Mouse (Mus musculus): ENCODE measurements around the gene Gm20661. TPM values are rescaled to one million over a fixed set of nuclear protein-coding genes. Genes with fewer than 3 reads are reported as not detected.

The Gm20661 gene
- polyA plus RNA-seq, 1 experiment from 2014 or later: 0.66 TPM

DNA sequence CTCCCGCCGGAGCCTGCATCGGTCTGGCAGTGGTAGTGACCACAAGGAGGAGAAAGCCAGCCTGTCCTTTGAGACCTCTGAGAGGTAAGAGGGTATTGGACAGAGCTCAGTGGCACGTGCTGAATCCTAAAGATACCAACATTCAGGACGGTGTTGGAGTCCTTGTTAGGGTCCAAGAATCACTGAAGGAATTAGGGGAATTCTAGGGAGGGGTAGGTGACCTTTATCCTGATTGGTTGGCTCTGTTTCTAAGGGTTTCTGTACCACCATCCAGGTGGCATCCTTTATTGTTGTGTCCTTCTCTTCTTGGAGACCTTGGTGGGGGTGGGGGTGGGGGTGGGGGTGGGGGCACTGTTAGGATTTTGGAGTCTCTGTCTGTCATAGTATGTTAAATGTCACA lies 49.3 kb downstream of the Gm20661 start:
- Histone ChIP-seq H3K27ac (replicated peaks) (no peak overlapping the region), H3K9me3 (replicated peaks) (no peaks in the 10 kb centered on the region), H3K4me2 (no peak overlapping the region), H3K9ac (no peak overlapping the region), H3K4me1 (replicated peaks) (no peaks in the 10 kb centered on the region), H3K4me3 (replicated peaks) (no peak overlapping the region), H3K36me3 (replicated peaks) (peaks cover 86% of the 10 kb centered on the region), H3K27me3 (no peaks in the 10 kb centered on the region)
- no peak for ATAC-seq (ENCODE audit: insufficient read depth)
- 93% methylated on average over 5 of the region's 5 CpGs for WGBS (ENCODE audit: insufficient replicate concordance)

DNA sequence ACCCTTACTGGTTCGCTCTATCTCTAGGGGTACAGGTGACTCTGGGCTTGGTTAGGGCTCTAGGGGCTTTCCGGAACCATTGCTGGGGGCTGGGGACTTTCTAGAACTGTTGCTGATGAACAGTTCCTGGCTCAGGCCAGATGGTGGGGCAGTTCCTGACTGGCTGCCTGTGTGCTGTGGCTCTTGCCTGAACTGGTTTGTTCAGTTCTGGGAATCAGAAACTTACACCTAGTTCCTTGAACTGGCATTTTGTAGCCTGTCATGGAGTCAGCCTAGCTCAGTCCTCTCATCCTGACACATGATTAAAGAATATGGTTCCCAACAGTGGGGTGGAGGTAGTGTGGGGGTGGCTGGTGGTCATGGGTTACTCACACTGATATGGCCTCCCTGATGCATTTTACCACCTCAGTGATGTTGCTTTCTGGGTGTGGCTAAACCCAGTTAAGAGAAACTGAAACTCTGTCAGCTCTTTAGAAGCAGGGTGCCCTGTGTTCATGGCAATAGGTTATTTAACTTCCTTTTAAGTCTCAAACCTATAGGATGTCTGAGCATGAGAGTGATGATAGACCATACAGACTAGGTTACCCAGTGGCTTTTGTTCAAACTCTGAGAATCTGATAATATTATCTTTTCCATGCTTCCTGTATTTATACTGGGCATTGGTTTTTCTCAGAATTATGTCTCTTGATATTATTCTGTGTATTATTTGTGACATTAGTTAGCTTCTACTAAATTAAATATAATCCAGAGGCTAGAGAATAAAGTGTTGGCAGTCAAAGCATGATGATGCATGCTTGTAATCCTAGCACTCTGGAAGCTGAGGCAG lies 52.7 kb downstream of the Gm20661 start:
- no peak for ATAC-seq (ENCODE audit: insufficient read depth)
- no peak overlapping the region for H3K9ac ChIP-seq
- H3K27ac ChIP-seq (replicated peaks): no peak overlapping the region
- no peaks in the 10 kb centered on the region for H3K4me1 ChIP-seq (replicated peaks)
- no peaks in the 10 kb centered on the region for H3K9me3 ChIP-seq (replicated peaks)
- no peak overlapping the region for H3K4me2 ChIP-seq
- peaks cover 87% of the 10 kb centered on the region for H3K36me3 ChIP-seq (replicated peaks)
- H3K4me3 ChIP-seq (replicated peaks): no peak overlapping the region
- H3K27me3 ChIP-seq: no peaks in the 10 kb centered on the region
- WGBS (ENCODE audit: insufficient replicate concordance): 94% methylated on average over 2 of the region's 2 CpGs

Other genes starting within 250 kb of the Gm20661 start
- 63.8 and 72.0 TPM in 2 replicates for gene Rbm5, start 212.1 kb upstream of the Gm20661 start, polyA plus RNA-seq (2015; fragmentation: Nextera tagmentation; extraction: Ambion mirVana)
- gene Rbm6, start 109.8 kb upstream of the Gm20661 start, polyA plus RNA-seq (2015; fragmentation: Nextera tagmentation; extraction: Ambion mirVana): 26.1 and 27.7 TPM in 2 replicates
- 3.9 and 5.0 TPM in 2 replicates for gene Mon1a, start 94.9 kb upstream of the Gm20661 start, polyA plus RNA-seq (2015; fragmentation: Nextera tagmentation; extraction: Ambion mirVana)
- gene Mst1r, start 76.2 kb upstream of the Gm20661 start, polyA plus RNA-seq (2015; fragmentation: Nextera tagmentation; extraction: Ambion mirVana): 0.85 and 1.4 TPM in 2 replicates
- gene Actl11, start 54.6 kb upstream of the Gm20661 start, polyA plus RNA-seq (2015; fragmentation: Nextera tagmentation; extraction: Ambion mirVana): not detected in 2 replicates
- gene Camkv, start 47.4 kb upstream of the Gm20661 start, polyA plus RNA-seq (2015; fragmentation: Nextera tagmentation; extraction: Ambion mirVana): 0.08 and 0.09 TPM in 2 replicates
- gene Traip, start 32.9 kb upstream of the Gm20661 start, polyA plus RNA-seq (2015; fragmentation: Nextera tagmentation; extraction: Ambion mirVana): 12.6 and 14.6 TPM in 2 replicates
- gene Uba7, start 7.6 kb upstream of the Gm20661 start, polyA plus RNA-seq (2015; fragmentation: Nextera tagmentation; extraction: Ambion mirVana): 55.7 and 60.1 TPM in 2 replicates
- 50.5 and 50.8 TPM in 2 replicates for gene Inka1, start 2.8 kb downstream of the Gm20661 start, polyA plus RNA-seq (2015; fragmentation: Nextera tagmentation; extraction: Ambion mirVana)
- gene Cdhr4, start 9.4 kb downstream of the Gm20661 start, polyA plus RNA-seq (2015; fragmentation: Nextera tagmentation; extraction: Ambion mirVana): 1.1 and 1.5 TPM in 2 replicates
- not detected in 2 replicates for gene Gm20662, start 13.3 kb downstream of the Gm20661 start, polyA plus RNA-seq (2015; fragmentation: Nextera tagmentation; extraction: Ambion mirVana)
- gene Ip6k1, start 19.4 kb downstream of the Gm20661 start, polyA plus RNA-seq (2015; fragmentation: Nextera tagmentation; extraction: Ambion mirVana): 35.3 and 45.1 TPM in 2 replicates
- gene Gmppb, start 66.2 kb downstream of the Gm20661 start, polyA plus RNA-seq (2015; fragmentation: Nextera tagmentation; extraction: Ambion mirVana): 15.3 and 16.3 TPM in 2 replicates
- 1.5 and 1.8 TPM in 2 replicates for gene Amigo3, start 70.1 kb downstream of the Gm20661 start, polyA plus RNA-seq (2015; fragmentation: Nextera tagmentation; extraction: Ambion mirVana)
- gene Mst1, start 97.4 kb downstream of the Gm20661 start, polyA plus RNA-seq (2015; fragmentation: Nextera tagmentation; extraction: Ambion mirVana): 41.1 and 51.2 TPM in 2 replicates
- 100 and 123 TPM in 2 replicates for gene Rnf123, start 100.3 kb downstream of the Gm20661 start, polyA plus RNA-seq (2015; fragmentation: Nextera tagmentation; extraction: Ambion mirVana)
- 194 and 242 TPM in 2 replicates for gene Apeh, start 111.5 kb downstream of the Gm20661 start, polyA plus RNA-seq (2015; fragmentation: Nextera tagmentation; extraction: Ambion mirVana)
- gene Bsn, start 207.3 kb downstream of the Gm20661 start, polyA plus RNA-seq (2015; fragmentation: Nextera tagmentation; extraction: Ambion mirVana): 1.4 TPM in 2 replicates